Mouse (Mus musculus) T-helper 1 cell (primary cell): ENCODE measurements around the gene Ppie.
"Not testable (repeated sequence)": the region's sequence is repeated elsewhere in the genome, so short reads cannot be mapped to it uniquely, and the experiment has no call there.

Source experiments
- in situ Hi-C: fragments of 300-600 bp; cut with MboI, MseI; formaldehyde crosslinking; loops from one replicate; pipeline ENCODE4 v1.15.1; 2025; ENCODE audit warnings: high pct_unique_total_duplicates

Ppie gene

DNA sequence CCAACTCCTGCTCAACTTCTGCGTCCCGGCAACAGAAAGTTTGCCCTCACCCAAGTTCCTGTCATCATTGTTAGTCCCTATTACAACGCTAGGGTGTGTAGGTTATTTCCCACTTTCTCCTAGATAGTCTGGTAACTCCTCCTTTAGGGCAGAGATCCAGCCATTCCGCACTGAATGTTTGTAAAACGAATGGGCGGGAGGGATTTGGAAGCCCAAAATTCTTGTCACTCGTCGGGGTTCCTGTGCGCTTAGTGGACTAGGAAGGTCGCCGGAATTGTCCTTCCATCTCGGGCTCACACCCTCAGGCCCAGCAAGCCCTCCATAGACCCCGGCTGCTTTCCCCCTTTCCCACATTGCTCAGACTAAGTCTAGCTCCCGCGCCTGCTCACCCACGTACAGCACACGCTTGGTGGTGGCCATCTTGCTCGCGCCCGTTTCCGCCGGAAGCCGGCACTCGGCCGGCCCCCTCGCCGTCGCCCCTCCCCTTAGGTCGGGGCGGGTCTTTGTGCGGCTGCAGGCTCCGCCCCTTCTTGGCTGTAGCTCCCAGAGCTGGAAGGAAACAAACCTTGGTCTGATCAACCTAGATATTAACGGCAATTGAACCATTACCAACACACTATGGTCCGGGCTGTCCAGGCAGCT is at the start of gene Ppie:
TSS of gene Ppie (minus strand) at position 439 of the 642 bp plus-strand sequence.
- in situ Hi-C loops: no loop called here

DNA sequence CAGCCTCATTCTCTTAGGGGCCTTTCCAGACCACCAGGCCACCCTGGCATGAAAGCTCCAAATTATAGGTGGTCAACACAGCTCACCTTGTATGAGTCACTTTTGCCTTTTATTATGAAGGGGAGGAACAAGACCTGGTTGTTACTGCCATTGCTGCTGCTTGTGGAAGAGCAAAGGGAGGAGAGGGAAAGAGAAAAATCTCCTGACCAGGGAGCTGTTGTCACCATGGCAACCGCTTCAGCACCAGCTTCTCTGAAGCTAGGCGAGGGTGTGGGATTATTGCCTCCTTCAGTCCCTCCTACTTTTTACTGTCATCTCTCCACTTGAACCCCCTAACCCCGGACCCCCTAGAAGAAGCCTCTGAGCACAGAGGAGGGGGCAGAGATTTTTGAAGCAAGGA is 45.1 kb upstream of the Ppie start:
- in situ Hi-C loops: no loop called here

DNA sequence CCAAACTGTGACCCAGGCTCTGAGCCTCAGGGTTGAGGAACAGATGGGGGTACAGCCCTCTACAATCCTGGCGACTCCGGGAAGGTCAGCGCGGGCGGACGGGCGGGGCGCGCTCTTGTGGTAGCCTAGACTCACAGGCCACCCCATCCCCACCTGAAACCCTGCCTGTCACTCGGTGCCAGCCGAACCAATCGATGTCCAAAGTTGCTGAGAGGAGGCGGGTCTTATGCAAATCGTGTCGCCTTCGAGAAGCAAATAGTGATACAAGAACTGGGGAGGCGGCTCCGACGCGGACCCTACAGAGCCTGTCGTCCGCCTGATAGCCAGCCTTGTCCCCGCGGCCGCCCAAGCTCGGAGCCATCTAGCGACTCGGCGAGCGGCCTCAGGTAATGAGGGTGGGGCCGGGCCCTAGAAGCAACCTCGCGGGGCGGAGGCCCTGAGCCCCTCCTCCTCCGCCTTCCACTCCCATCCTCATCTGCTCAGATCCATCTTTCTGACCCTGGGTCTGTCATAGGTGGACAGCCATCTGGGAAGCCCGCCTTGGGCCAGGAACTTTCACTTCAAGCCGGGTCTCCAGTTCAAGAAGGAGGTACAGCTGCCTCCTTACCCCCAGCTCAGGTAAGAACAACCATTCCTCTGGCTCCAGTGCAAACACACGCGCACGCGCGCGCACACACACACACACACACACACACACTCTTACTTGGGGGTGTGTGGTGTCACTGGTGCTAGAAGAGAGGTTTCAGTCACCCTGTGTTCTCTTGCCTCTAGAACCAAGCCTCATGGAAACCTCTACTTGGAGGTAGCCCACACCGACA is 43.7 kb upstream of the Ppie start:
- in situ Hi-C loops: no loop called here

DNA sequence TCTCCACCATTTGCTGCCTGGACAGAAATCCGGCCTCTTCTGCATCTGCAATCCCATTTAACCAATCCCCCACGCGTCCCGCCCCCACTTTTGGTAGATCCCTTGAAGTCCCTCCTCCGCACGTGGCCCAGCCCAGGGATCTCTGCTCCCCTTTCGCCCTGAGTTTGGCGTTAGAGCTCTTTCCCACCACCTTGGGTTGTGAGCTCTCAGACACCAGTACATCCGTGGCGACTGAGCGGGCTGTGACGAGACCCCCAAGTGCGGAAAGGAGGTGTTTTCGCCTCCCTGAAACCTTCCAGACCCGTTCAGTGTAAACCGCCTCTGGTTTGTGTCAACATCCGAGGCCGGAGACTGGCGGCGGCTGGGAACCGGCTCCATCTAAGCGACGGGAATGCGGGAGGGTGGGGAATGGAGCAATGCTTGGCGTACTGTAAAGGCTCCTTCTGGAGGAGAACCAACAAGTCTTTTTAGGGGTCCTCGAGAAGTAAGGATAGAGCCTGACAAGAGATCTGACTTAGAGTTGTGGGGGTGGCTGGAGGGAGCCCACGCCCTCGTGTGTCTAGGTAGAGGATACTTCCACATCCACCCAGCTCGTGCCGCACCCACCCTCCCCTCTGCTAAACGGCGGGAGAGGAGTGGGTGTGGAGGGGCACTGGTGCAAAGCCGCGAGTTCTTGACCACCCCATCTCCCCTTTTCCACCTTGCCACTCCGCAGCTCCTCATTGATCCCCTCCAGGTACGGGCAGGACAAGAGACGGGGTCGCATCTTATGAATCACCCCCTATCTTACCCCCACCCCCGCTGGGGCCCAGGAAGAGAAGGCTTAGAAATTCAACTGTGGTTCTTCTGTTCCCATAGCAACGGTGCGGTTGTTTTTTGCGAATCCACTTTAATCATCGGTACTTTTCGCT is 42.8 kb upstream of the Ppie start, which contains the start of gene Hpcal4:
TSS of gene Hpcal4 (plus strand) at position 900 of the 911 bp plus-strand sequence.
- in situ Hi-C loops: no loop called here

DNA sequence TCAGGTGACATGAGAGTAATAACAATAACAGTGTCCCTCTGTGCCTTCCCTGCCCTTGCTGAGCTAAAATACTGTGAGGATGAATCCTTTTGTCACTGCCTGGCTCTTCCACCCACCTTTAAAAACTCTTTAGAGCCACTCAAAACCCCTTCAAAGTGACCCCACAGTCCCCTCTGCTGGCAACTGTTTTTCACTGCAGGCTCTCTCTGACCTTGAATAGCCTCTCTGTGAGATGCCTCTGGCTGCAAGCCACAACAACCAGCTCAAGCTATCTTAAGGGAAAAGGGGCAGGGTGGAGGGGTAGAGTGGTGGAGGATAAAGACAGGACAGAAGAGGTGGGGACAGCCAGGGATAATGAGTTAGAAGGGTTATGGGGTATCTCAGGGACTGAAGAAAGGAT is 32.1 kb upstream of the Ppie start:
- in situ Hi-C loops: no loop called here

DNA sequence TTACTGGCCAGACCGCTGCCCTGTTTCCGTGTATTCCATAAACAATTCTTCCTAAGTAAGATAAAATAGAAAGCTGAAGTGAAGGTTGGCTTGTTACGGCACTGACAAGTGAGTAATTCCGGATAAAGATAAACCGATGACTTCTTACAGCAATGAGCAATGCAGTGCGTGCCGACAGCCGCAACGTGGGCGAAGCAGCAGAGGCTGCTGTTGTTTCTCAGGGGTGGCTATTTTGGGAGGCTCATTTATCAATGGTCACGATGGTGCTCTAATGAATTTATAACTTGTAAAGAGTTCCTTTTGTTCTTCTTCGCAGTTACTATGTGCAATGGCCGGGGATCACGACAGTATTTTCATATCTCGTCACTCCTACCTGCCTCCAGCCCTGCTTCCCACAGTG is 24.4 kb upstream of the Ppie start:
- in situ Hi-C loops: no loop called here

DNA sequence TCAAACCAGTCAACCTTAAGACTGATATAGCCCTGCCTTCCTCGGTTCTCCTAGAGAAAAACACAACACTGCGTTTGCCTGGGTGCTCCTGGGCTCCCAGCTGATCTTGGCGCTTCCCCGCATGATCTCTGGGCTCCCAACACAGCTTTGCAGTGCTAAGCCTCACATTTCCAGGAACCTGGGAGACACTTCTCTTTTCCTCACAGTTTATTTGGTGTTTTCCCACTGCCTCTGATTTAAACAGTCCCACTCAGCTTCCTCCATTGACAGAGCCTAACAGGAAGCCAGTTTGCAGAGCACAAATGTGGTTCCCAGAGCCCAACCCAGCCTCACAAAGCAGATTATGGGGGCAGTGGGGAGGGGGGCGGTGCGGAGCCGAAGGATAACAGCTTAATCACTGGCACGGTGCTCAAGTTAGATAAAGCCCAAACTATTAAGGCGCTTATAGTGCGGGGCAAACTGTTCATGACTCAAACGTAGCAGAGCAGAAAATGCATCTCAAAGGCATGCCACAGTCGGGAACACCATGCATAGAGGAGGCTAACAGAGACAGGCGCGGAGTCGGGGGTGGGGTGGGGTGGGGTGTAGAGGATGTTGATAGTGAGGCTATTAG is 22.7 kb upstream of the Ppie start:
- in situ Hi-C loops: no loop called here

DNA sequence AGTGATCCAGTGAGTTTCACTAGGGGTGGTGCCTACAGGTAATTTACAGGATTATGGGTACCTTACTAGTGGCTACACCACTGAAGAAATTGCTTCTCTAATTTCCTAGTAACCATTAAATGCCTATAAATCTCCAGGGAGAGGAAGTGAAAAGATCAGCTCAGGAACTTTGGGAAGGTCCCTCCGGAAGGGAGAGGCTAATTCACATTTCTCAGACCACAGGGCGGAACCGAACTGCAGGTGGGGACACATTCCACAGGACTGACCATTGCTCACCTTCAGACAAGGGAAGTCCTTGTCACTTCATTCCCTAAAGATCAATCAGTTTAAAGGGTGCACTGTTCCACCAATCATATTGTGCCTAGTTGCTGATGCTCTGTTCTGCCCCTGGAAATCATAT is 21.5 kb upstream of the Ppie start:
- in situ Hi-C loops: not testable (repeated sequence)

DNA sequence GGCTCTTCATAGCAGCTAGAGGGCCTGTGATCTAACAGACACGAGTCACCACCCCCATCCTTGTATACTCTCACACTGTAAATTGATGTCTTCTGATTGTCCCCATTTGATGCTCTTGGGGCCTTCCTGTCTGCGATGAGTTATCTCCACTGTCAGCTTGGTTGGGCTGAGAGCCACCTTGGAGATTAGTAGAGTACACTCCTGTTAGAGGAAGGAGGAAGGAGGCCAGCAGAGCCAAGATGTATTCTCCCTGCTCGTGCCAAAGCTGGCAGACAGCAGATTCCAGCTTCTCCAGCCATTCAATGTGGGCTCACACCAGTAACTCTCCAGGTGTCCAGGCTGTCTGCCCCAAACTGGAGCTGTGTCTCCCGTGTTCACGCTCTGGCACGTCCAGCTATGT is 20.8 kb upstream of the Ppie start:
- in situ Hi-C loops: no loop called here

DNA sequence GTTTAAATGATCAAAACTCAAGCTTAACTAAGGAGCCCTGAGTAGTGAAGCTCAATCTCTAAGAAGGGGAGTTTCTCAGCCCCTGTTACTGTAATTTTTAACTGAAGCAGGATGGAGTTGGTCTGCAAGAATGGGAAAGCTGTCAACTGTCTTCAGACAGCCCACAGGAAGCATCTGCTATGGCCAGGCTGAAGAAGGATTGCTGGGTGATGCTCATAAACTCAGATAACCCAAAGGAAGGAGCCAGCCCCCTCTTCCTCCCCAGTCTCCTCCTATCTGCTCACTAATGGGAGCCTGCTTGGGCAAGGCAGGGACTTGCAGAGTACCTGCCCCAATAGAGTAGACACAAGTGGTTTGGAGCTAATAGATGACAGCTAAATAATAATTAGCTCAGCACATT is 16.1 kb upstream of the Ppie start:
- in situ Hi-C loops: loop anchor here (5.0 kb wide), 2 partner anchors 51 to 96 kb away; no protein-coding TSS in a partner anchor

DNA sequence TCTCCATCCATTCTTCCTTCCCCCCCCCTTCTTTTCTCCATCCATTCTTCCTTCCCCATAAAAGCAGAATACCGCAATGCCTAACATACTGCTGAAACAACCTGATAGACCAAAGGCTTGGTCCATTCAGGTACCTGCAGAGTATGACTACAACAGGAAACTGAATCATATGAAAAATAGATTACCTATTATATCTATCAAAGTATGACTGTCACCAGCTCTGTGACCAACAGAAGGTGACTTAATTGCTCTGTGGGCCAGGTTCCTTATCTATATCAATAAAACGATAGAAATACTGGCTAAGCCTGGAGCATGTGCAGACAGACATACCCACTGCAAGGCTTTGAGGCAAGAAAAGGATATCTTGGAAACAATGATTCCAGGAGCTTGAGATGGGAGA is 15.7 kb upstream of the Ppie start:
- in situ Hi-C loops: loop anchor here (5.0 kb wide), 2 partner anchors 52 to 97 kb away; no protein-coding TSS in a partner anchor

DNA sequence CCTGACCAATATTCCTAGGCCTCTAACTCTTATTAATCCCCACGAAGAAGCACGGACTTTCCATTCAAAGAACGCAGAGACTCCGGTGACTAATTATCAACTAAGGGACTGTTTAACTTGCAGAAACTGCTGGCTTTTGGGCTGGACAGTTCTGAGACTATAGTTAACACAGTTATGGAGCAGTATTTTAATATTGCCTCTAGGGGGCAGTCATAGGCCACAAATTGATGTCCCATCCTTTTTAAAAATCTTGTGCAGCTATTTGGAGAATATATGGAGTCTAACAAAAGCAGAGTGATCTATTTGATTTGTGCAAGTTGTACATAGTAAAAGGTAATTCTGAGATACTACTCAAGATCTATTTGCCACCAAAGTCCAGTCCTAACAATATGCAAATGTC is 15.3 kb upstream of the Ppie start:
- in situ Hi-C loops: loop anchor here (5.0 kb wide), 2 partner anchors 52 to 97 kb away; no protein-coding TSS in a partner anchor

DNA sequence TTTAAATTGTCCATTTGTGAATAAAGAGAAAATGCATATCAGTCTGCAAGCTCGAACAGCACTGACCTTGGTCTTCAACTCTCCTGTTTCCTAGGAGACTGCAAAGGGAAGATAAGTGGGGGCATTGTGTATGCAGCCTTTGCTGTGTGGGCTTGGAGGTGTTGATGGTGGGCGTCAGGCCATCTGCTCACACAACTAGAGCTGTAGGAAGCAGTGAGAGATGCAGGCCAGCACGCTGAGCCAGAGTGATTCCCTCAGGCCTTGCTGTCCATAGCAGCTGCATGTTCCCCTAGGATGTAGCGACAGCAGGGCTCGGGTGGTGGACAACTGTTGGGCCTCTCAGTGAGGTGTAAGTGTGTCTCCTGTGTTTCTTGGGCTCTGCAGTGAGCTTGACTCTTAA is 13.2 kb upstream of the Ppie start:
- in situ Hi-C loops: no loop called here

DNA sequence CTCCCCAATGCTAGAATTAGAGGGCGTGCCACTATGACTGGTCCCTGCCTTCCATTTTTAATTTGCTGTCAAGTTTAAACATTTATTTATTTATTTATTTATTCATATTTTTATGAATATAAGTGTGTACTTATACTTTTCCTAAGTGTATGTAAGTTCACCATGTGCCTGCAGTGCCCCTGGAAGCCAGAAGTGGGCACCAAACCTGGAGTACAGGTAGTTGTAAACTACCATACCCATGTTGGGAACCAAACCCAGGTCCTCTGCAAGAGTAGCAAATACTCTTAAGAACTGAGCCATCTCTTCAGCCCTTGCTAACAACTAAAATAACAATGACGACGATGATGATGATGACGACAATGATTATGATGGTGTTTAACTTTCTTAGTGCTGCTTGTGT is 12.3 kb upstream of the Ppie start:
- in situ Hi-C loops: no loop called here

DNA sequence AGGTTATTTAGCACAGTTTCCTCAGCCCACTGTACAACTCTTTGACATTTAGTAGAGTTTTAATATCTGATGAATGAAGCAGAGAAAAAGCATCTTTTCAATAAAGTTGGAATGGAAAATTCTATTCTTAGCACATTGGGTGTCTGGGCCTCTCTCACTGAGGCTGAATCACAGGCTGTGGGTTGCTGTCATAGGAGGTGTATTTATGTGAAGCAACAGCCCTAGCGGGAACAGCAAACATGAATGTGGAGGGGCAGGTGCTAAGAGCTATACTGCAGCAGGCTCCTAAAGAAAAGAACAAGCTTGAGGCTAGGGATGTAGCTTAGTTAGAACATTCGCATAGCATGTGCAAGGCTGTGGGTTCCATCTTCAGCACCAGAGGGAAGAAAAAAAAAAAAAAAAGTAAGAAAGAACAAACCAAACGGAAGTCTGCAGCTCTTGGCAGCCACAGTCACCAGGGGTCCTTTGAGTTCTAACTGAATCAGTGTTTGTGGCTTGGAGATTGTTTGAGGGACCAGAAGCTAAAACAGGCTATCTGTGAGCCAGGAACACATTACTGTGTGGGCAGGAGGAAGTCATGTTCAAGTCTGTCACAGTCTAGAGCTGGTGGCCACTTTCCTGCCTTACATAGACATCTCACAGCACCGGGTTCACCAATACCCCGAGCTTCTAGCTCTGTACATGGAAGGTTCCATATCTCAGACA is 7.8 kb upstream of the Ppie start:
- in situ Hi-C loops: no loop called here

DNA sequence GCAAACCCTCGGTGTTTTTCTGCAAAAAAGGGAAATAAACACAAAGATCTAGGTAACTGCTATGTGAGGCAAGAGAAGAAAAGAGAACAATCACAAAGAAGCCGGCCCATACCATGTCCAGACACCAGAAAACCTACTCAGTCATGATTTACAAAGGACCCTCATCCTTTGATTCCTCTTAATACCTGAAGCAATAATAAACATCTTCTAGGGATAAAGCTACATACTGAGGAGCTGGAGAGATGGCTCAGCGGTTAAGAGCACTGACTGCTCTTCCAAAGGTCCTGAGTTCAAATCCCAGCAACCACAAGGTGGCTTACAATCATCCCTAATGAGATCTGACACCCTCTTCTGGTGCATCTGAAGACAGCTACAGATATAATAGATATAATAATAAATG is 2.2 kb downstream of the Ppie start:
- in situ Hi-C loops: no loop called here

DNA sequence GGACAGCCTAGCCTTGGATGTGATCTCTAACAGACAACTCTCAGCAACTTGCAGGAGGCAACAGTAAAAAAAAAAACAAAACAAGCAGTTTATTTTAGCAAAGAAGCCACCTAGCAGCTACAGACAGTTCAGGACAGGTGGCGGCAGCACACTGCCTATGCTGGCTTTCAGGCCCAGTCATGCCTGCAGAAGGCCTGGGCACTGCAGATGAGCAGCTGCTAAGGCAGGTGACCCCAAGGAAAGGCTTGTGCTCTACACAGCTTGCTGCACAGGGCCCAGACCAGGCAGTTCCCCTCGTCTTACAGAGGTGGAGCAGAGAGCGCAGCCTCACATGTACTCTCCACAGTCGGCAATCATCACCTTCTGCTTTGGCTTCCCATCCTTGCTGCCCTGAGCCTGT is 12.7 kb downstream of the Ppie start:
- in situ Hi-C loops: no loop called here

DNA sequence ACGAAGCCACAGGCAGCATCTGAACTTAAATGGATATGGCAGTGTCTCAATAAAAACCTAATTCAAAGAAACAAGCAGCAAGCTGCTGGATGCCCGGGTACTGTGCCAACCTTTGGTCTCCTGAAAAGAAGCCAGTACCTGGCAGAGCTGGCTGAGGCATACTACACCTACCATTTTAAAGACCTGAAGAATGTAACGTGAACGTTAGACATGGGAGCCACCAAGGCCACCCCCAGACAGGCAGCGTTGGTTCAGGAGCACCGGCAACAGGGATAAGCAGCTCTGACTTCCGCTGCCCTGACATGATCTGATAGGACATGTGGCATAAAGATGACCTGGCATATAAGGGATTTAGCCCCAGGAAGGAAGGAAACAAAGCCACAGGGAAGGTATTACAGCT is 13.1 kb downstream of the Ppie start:
- in situ Hi-C loops: no loop called here

DNA sequence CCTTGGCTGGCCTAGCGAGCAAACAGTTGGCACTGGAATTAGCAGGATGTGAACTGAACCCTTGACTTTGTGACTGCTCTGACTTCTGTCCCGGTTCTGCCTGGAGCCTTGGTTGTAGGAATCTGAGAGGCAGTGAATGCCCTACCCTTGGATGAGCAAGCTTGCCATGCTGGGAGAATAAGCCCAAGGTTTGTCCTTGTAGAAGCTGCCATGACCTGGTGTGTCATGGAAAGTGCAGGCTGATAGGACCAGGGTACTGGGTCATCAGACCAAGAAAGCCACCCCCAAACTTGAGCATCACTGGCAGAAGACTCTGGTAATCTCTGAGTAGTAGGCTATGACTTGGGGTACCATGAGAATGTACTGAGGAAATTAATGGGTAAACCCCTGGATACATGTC is 18.5 kb downstream of the Ppie start:
- in situ Hi-C loops: no loop called here

DNA sequence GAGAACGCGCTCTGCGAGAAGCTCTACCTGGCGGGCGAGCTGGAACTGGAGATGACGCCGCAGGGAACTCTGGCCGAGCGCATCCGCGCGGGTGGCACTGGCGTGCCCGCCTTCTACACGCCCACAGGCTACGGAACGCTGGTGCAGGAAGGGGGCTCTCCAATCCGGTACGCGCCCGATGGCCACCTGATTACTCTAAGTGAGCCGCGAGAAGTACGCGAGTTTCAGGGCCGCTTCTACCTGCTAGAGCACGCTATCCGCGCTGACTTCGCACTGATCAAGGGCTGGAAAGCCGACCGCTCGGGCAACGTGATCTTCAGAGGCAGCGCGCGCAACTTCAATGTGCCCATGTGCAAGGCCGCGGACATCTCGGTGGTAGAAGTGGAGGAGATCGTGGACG is 23.1 kb downstream of the Ppie start:
- in situ Hi-C loops: loop anchor here (5.0 kb wide), 1 partner anchor 206 kb away; the partner anchor contains the start of gene Oxct2a

DNA sequence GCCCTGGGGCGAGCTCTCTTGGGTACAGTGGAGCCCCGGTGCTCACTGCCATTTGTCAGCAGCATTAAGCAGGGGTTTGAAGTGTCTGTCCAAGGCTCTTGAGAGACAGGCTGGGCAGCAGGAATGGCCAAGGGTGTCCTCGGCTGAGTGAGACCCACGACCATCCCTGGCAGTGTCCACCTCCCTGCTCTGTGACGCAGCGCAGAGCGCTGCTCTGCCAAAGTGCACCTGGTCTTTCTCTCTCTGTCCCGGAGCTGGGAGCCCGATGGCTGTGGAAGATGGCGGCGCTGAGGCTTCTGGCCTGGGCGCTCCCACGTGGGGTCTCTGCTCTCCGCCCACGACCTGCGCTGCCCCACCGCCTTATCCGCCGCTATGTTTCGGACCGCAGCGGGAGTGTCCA is 23.7 kb downstream of the Ppie start, which contains the start of gene Oxct2b:
TSS of gene Oxct2b (plus strand) at position 256 of the 400 bp plus-strand sequence.
- in situ Hi-C loops: loop anchor here (5.0 kb wide), 1 partner anchor 206 kb away; the partner anchor contains the start of gene Oxct2a
